In genomic region chr9:27704001-27704400, GRCm38 (mm10) we compare ENCODE assay signal across 24 mouse cellular contexts.
"Had no signal": no experiment of that assay in that cellular context is flagged by ENCODE, and none has a peak within 500 bp of the region (broad histone marks: within the 10 kb centered on the region; RNA-seq: fewer than 3 reads in every experiment).

No protein-coding gene starts in this region.

- H3K27me3 ChIP-seq: forebrain, embryonic 15.5 days; hindbrain, embryonic 13.5 days; hindbrain, embryonic 15.5 days; kidney, embryonic 15.5 days; limb, embryonic 15.5 days; liver, embryonic 12.5 days had no signal

- H3K27ac ChIP-seq: forebrain, embryonic 15.5 days; heart, embryonic 13.5 days; hindbrain, embryonic 13.5 days; hindbrain, embryonic 15.5 days; hindbrain, postnatal 0 days; kidney, embryonic 15.5 days; kidney, postnatal 0 days; limb, embryonic 13.5 days; limb, embryonic 15.5 days; liver, embryonic 12.5 days; liver, embryonic 14.5 days had no signal

- DNase-seq: forebrain, postnatal 0 days; gastrocnemius, postnatal 14 days; gastrocnemius, postnatal 36 days; heart, adult 11 months; kidney, adult 11 months; kidney, adult 2 months; kidney, adult 9 months; kidney, postnatal 14 days; kidney, postnatal 36 days; layer of hippocampus, adult 9-11 months; layer of hippocampus, postnatal 36 days; left cerebral cortex, postnatal 4 days had no signal

- H3K36me3 ChIP-seq: forebrain, embryonic 15.5 days; heart, embryonic 13.5 days; hindbrain, embryonic 13.5 days; hindbrain, embryonic 15.5 days; kidney, embryonic 15.5 days; limb, embryonic 13.5 days; limb, embryonic 15.5 days; liver, embryonic 12.5 days had no signal

- H3K4me3 ChIP-seq: forebrain, embryonic 15.5 days; heart, embryonic 13.5 days; hindbrain, embryonic 13.5 days; hindbrain, embryonic 15.5 days; kidney, embryonic 15.5 days; limb, embryonic 13.5 days; limb, embryonic 15.5 days; liver, embryonic 12.5 days had no signal

- H3K4me2 ChIP-seq: forebrain, embryonic 15.5 days; heart, embryonic 13.5 days; hindbrain, embryonic 13.5 days; hindbrain, embryonic 15.5 days; kidney, embryonic 15.5 days; limb, embryonic 13.5 days; limb, embryonic 15.5 days; liver, embryonic 12.5 days had no signal

- H3K9ac ChIP-seq: forebrain, embryonic 15.5 days; forebrain, postnatal 0 days; heart, embryonic 13.5 days; hindbrain, embryonic 13.5 days; hindbrain, embryonic 15.5 days; kidney, embryonic 15.5 days; limb, embryonic 13.5 days; limb, embryonic 15.5 days; liver, embryonic 12.5 days; liver, embryonic 14.5 days had no signal

- H3K9me3 ChIP-seq: forebrain, embryonic 15.5 days; heart, embryonic 13.5 days; hindbrain, embryonic 13.5 days; hindbrain, embryonic 15.5 days; kidney, embryonic 15.5 days; limb, embryonic 13.5 days; limb, embryonic 15.5 days; liver, embryonic 12.5 days had no signal

- H3K4me1 ChIP-seq: hindbrain, embryonic 13.5 days; hindbrain, embryonic 15.5 days; kidney, embryonic 15.5 days; liver, embryonic 12.5 days had no signal

- ATAC-seq: forebrain, embryonic 15.5 days; forebrain, postnatal 0 days; hindbrain, postnatal 0 days; intestine, embryonic 16.5 days; liver, embryonic 12.5 days had no signal
